Mouse (Mus musculus) embryonic facial prominence, embryonic 12.5 days (tissue): Measurements from ENCODE around the gene Gtf3c2. TPM values are rescaled to one million over a fixed set of nuclear protein-coding genes. Genes with fewer than 3 reads are reported as not detected.

ENCODE experiments used
- ATAC-seq: fragments of 200-750 bp; cut with Nextera tagmentation; 2 replicates; pipeline ENCODE4 v1.8.0; 2017; ENCODE audit not compliant: insufficient number of reproducible peaks, insufficient read depth, low FRiP score, low TSS enrichment
- H3K27ac ChIP-seq: fragments of 300-500 bp; sonication (generic); 2 replicates; pipeline ENCODE4 v1.5.1; 2016; ENCODE audit warnings: mild to moderate bottlenecking
- H3K27me3 ChIP-seq: fragments of 300-500 bp; sonication (generic); 2 replicates; pipeline ENCODE4 v1.6.1; 2016; ENCODE audit warnings: mild to moderate bottlenecking, moderate library complexity
- H3K36me3 ChIP-seq: fragments of 300-500 bp; sonication (generic); 2 replicates; pipeline ENCODE4 v1.6.1; 2016; ENCODE audit warnings: mild to moderate bottlenecking
- H3K4me1 ChIP-seq: fragments of 300-500 bp; sonication (generic); 2 replicates; pipeline ENCODE4 v1.6.1; 2016
- H3K4me2 ChIP-seq: fragments of 300-500 bp; sonication (generic); replicated peaks from 2 replicates; pipeline ENCODE4 v1.6.1; 2016; ENCODE audit warnings: mild to moderate bottlenecking, moderate library complexity
- H3K4me3 ChIP-seq: fragments of 300-500 bp; sonication (generic); 2 replicates; pipeline ENCODE4 v1.5.1; 2016; ENCODE audit warnings: mild to moderate bottlenecking
- H3K9ac ChIP-seq: fragments of 300-500 bp; sonication (generic); 2 replicates; pipeline ENCODE4 v1.6.1; 2016; ENCODE audit warnings: mild to moderate bottlenecking, moderate library complexity
- H3K9me3 ChIP-seq: fragments of 300-500 bp; sonication (generic); 2 replicates; pipeline ENCODE4 v1.6.1; 2016; ENCODE audit warnings: mild to moderate bottlenecking, moderate library complexity
- WGBS: fragments of 180-500 bp; shearing (Covaris S2); methylation state at CpG from one replicate; pipeline ENCODE4 v1.1.7; 2016; 5-methylcytosine and 5-hydroxymethylcytosine counted together
- polyA plus RNA-seq: library from polyadenylated mRNA; unstranded; fragments of >200 nt; fragmentation: Nextera tagmentation; extraction: Ambion mirVana; gene quantifications from 2 replicates; pipeline ENCODE4 v1.2.1, GENCODE M21; 2016

Gene Gtf3c2
- polyA plus RNA-seq, 1 experiment from 2014 or later: 95.9 TPM

DNA sequence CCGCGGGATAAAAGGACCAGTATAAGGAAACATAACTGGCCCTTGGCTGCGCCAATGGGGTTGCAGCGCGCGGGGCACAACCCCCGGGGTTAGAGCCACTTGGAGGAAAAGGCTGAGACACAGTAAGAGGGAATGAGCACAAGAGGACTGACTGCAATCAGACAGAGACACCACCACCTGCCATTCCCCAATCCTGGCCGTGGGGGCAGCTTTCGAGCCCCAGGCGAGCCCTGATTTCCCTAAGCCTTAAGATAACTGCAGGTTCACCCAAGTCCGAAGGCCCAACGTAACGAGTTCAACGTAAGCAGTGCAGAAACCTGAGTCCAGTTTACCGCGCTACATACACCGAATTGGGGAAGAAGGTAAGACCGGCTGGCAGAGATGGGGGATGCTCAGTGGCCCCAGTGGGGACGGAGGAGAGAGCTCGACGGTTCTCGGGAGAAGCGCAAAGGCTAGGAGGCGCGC, 611 bp downstream of the Gtf3c2 start:
- H3K27me3 ChIP-seq: no peaks in the 10 kb centered on the region
- WGBS: under 1% methylated on average over 25 of the region's 25 CpGs
- H3K4me3 ChIP-seq: peak overlapping the region; percentile 84
- peak; percentile 61 for ATAC-seq
- peaks cover 10% of the 10 kb centered on the region; the same call in 1 of the 2 replicates for H3K4me1 ChIP-seq
- peaks cover 9% of the 10 kb centered on the region for H3K36me3 ChIP-seq
- peak overlapping the region; percentile 97 for H3K27ac ChIP-seq
- H3K9me3 ChIP-seq: no peaks in the 10 kb centered on the region
- H3K9ac ChIP-seq: peak overlapping the region; percentile 69
- peak overlapping the region; percentile 96 for H3K4me2 ChIP-seq

DNA sequence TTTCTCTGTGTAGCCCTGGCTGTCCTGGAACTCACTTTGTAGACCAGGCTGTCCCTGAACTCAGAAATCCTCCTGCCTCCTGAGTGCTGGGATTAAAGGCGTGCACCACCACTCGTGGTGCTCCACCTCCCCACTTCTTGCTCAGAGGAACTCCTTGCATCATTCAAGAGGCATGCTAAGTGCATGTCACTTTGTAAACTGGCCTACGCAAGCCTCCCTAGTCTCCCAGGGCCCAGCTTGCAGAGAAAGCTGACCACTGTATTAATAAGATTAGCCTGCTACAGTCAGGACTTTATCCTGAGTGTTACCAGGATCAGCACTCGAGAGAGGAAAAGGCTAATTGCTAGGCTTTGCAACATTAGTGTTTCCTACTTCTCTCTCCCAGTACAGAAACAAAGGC, 11.3 kb downstream of the Gtf3c2 start:
- 93% methylated on average over 4 of the region's 4 CpGs for WGBS
- Histone ChIP-seq H3K4me3 (no peak overlapping the region), H3K4me2 (no peak overlapping the region), H3K27ac (no peak overlapping the region), H3K4me1 (no peaks in the 10 kb centered on the region), H3K36me3 (peaks cover 84% of the 10 kb centered on the region), H3K9ac (no peak overlapping the region), H3K9me3 (no peaks in the 10 kb centered on the region), H3K27me3 (no peaks in the 10 kb centered on the region)
- ATAC-seq: no peak

DNA sequence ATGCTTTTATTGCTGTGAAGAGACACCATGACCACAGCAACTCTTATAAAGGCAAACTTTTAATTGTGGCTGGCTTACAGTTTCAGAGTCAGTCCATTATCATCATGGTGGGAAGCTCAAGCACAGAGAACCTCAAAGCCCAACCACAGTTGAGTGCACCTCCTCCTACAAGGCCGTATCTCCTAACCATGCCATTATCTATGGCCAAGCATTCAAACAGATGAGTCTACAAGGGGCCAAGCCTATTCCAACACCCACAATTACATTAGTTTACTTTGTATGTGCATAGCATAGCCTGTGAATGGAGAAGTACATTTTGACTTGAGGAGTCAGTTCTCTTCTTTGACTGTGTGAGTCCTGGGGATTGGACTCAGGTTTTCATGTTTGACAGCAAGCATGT, 15.1 kb downstream of the Gtf3c2 start:
- 91% methylated on average over 1 of the region's 1 CpGs for WGBS

GRCm38 (mm10) chr5:31162462-31162861, 17.5 kb downstream of the Gtf3c2 start:
- Histone ChIP-seq H3K4me2 (no peak overlapping the region), H3K4me3 (no peak overlapping the region), H3K27me3 (no peaks in the 10 kb centered on the region), H3K9me3 (no peaks in the 10 kb centered on the region), H3K27ac (no peak overlapping the region), H3K36me3 (peaks cover 83% of the 10 kb centered on the region), H3K4me1 (no peaks in the 10 kb centered on the region), H3K9ac (no peak overlapping the region)
- no peak for ATAC-seq

More for the DNA sequence above, 15.1 kb downstream of the Gtf3c2 start:
- Histone ChIP-seq H3K4me2 (no peak overlapping the region), H3K36me3 (peaks cover 83% of the 10 kb centered on the region), H3K27ac (no peak overlapping the region), H3K4me3 (no peak overlapping the region), H3K4me1 (no peaks in the 10 kb centered on the region), H3K9ac (no peak overlapping the region), H3K9me3 (no peaks in the 10 kb centered on the region), H3K27me3 (no peaks in the 10 kb centered on the region)
- no peak for ATAC-seq

- Histone ChIP-seq H3K4me2 (peak within 1 kb of the TSS; percentile 85), H3K27me3 (no peaks in the 10 kb centered on the region), H3K4me1 (peaks cover 10% of the 10 kb centered on the region), H3K9me3 (no peaks in the 10 kb centered on the region), H3K9ac (peak within 1 kb of the TSS; percentile 59), H3K4me3 (peak within 1 kb of the TSS; percentile 54), H3K27ac (peak within 1 kb of the TSS; percentile 79), H3K36me3 (peaks cover 45% of the 10 kb centered on the region)
- peak; percentile 92 for ATAC-seq
- WGBS: under 1% methylated on average over 19 of the region's 19 CpGs
These were observed 25.8 kb downstream of the Gtf3c2 start, which contains the start of gene Mpv17 for GRCm38 (mm10) chr5:31154152-31154553. TSS of gene Mpv17 (minus strand) at chr5:31154251.

GRCm38 (mm10) chr5:31153516-31154151, 26.3 kb downstream of the Gtf3c2 start:
- Histone ChIP-seq H3K36me3 (peaks cover 40% of the 10 kb centered on the region), H3K27ac (peak overlapping the region; percentile 79; the same call in 1 of the 2 replicates), H3K4me1 (peaks cover 10% of the 10 kb centered on the region), H3K4me2 (peak overlapping the region; percentile 85), H3K4me3 (peak overlapping the region; percentile 54), H3K27me3 (no peaks in the 10 kb centered on the region), H3K9me3 (no peaks in the 10 kb centered on the region), H3K9ac (peak overlapping the region; percentile 59)
- 38% methylated on average over 6 of the region's 6 CpGs for WGBS
- ATAC-seq: no peak

- ATAC-seq: no peak
These were observed 28.2 kb downstream of the Gtf3c2 start for GRCm38 (mm10) chr5:31151746-31152145.

GRCm38 (mm10) chr5:31149781-31150180, 30.2 kb downstream of the Gtf3c2 start:
- H3K36me3 ChIP-seq: peaks cover 38% of the 10 kb centered on the region; the same call in 1 of the 2 replicates
- ATAC-seq: no peak
- H3K27me3 ChIP-seq: no peaks in the 10 kb centered on the region
- H3K4me2 ChIP-seq: no peak overlapping the region
- H3K9me3 ChIP-seq: no peaks in the 10 kb centered on the region
- no peak overlapping the region for H3K4me3 ChIP-seq
- 89% methylated on average over 4 of the region's 4 CpGs for WGBS
- no peak overlapping the region for H3K27ac ChIP-seq
- peaks cover 9% of the 10 kb centered on the region for H3K4me1 ChIP-seq
- H3K9ac ChIP-seq: no peak overlapping the region

More at GRCm38 (mm10) chr5:31151746-31152145, 28.2 kb downstream of the Gtf3c2 start:
- Histone ChIP-seq H3K4me1 (peaks cover 10% of the 10 kb centered on the region), H3K9me3 (no peaks in the 10 kb centered on the region), H3K4me3 (no peak overlapping the region), H3K4me2 (no peak overlapping the region), H3K36me3 (peaks cover 34% of the 10 kb centered on the region), H3K27ac (no peak overlapping the region), H3K9ac (no peak overlapping the region), H3K27me3 (no peaks in the 10 kb centered on the region)
- WGBS: 87% methylated on average over 3 of the region's 3 CpGs

DNA sequence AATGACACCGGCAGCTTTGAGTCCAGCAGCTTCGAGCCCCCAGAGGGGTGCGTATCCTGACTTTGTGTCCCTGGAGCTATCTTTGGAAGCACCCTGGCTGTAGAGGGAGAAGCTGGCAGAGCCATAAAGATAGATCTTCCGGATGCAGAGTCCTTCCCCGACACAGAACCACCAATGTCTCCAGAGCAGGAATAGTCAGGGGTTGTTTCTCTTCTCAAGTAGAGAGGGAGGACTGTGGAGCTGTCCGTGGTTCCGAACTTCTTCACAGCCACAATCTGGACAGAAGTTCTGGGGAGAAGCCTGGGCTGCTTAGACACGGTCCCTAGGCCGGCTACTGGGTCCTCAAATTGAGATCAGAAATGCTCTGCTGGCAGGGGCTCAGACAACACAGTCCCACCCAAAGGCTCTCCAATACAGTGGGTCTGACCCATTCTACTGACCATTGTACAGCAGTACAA, 40.9 kb downstream of the Gtf3c2 start:
- 10% methylated on average over 9 of the region's 9 CpGs for WGBS
- Histone ChIP-seq H3K27ac (no peak overlapping the region), H3K4me1 (peaks cover 16% of the 10 kb centered on the region), H3K9ac (no peak overlapping the region), H3K9me3 (no peaks in the 10 kb centered on the region), H3K36me3 (peaks cover 10% of the 10 kb centered on the region), H3K4me3 (peak overlapping the region; percentile 17; the same call in 1 of the 2 replicates), H3K27me3 (peaks cover 62% of the 10 kb centered on the region), H3K4me2 (peak overlapping the region; percentile 29; the same call in 1 of the 2 replicates)
- no peak for ATAC-seq

DNA sequence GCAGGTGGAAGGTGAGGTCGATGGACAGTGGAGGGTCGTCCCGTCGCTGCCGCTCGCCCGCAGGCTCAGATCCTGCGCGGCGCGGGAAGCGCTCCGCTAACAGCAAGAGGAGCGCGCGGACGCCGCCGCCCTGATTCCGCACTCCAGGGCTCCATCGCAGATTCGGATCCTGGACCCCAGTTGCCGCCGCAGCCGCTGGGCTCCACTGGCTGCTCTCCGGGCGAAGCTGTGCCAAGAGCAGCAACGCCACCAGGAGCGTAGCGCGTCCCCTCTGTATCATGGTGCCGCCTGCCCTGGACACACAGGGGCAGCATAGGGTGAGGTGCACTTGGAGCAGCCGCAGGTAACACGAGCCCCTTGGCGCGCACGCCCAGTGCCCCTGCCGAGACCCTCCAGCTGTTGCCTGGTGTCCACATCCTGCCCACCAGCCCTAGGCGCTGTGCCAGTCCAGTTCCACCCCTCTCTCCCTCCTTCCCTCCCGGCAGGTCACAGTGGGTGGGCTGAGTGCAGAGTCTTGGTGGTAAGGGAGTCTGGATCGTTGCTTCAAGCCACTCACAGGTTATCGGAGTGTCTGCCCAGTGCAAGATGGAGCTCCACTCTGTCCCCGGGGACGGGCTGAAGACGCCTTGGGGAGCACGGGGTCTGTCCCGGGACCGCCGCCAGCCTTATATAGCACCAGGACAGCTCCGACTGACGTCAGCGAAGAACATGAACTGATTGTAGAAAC, 41.5 kb downstream of the Gtf3c2 start, which contains the start of gene Ucn:
Ucn (minus strand) TSS at position 589 of the 727 bp plus-strand sequence.
- H3K36me3 ChIP-seq: peaks cover 7% of the 10 kb centered on the region
- no peak within 1 kb of the TSS for H3K9ac ChIP-seq
- WGBS: 2% methylated on average over 52 of the region's 52 CpGs
- peaks cover 16% of the 10 kb centered on the region for H3K4me1 ChIP-seq
- peaks cover 65% of the 10 kb centered on the region for H3K27me3 ChIP-seq
- H3K4me3 ChIP-seq: peak within 1 kb of the TSS; percentile 17
- ATAC-seq: no peak
- H3K4me2 ChIP-seq: peak within 1 kb of the TSS; percentile 29
- no peak within 1 kb of the TSS for H3K27ac ChIP-seq
- no peaks in the 10 kb centered on the region for H3K9me3 ChIP-seq

- H3K4me1 ChIP-seq: peaks cover 16% of the 10 kb centered on the region
- H3K9me3 ChIP-seq: no peaks in the 10 kb centered on the region
- H3K27ac ChIP-seq: no peak overlapping the region
- H3K9ac ChIP-seq: no peak overlapping the region
- H3K27me3 ChIP-seq: peaks cover 65% of the 10 kb centered on the region
- 1% methylated on average over 13 of the region's 13 CpGs for WGBS
- H3K4me2 ChIP-seq: peak overlapping the region; percentile 29
- H3K4me3 ChIP-seq: peak overlapping the region; percentile 17; the same call in 1 of the 2 replicates
- ATAC-seq: no peak
- peaks cover 5% of the 10 kb centered on the region for H3K36me3 ChIP-seq
These were observed 42.3 kb downstream of the Gtf3c2 start for GRCm38 (mm10) chr5:31137658-31138057.
